Mouse (Mus musculus): ENCODE measurements around the gene Csn3. TPM values are rescaled to one million over a fixed set of nuclear protein-coding genes. Genes with fewer than 3 reads are reported as not detected.

The Csn3 gene
- total RNA-seq (2012; rRNA removed) = 29.9 and 31.5 TPM in 2 replicates
- 13.3 and 16.4 TPM in 2 replicates for total RNA-seq (2014; rRNA removed)
- 7.2 and 8.1 TPM in 2 replicates for polyA plus RNA-seq (2012; ENCODE audit: insufficient read length, low read depth)

- H3K9me3 ChIP-seq (replicated peaks; ENCODE audit: low read length) = no peaks in the 10 kb centered on the region
- H3K4me2 ChIP-seq (ENCODE audit: insufficient read depth, low read depth, poor library complexity, severe bottlenecking) = peak within 1 kb of the TSS; percentile 21; the same call in 1 of the 2 replicates
- in situ Hi-C loops (cut with MboI; ENCODE audit: low pct_ligation_motif_present, low pct_unique_long_range_greater_than_20kb, low sequenced_read_pairs) = no loop called here
- peak within 1 kb of the TSS; percentile 28 to 59 (median 51) for H3K4me3 ChIP-seq (replicated peaks in 1 of 3; ENCODE audit: low read depth in 2 of 3, low read length in 2 of 3, poor library complexity in 1 of 3)
- TF ChIP-seq TBP (conservative IDR thresholded peaks at IDR 0.05; ENCODE audit: low read depth, low read length) (peak; percentile 77), SMC3 (IDR thresholded peaks at IDR 0.05; ENCODE audit: low read depth, low read length) (no peak), CTCF (conservative IDR thresholded peaks at IDR 0.05 in 1 of 2, IDR thresholded peaks at IDR 0.05 in 1 of 2; ENCODE audit: low read depth in 2 of 2, low read length in 2 of 2) (no peak), ELF1 (IDR thresholded peaks at IDR 0.05; ENCODE audit: low read depth, low read length) (0 out of 2 replicates have a peak, but pooled peaks have one; percentile 42), ZC3H11A (IDR thresholded peaks at IDR 0.05; ENCODE audit: low read depth, low read length) (no peak), BHLHE40 (IDR thresholded peaks at IDR 0.05; ENCODE audit: low read depth, low read length) (peak; percentile 93), SIN3A (IDR thresholded peaks at IDR 0.05; ENCODE audit: low read length) (peak; percentile 45; the same call in 1 of the 2 replicates), ZKSCAN1 (IDR thresholded peaks at IDR 0.05; ENCODE audit: borderline replicate concordance, low read depth, low read length) (no peak), ETS1 (conservative IDR thresholded peaks at IDR 0.05; ENCODE audit: low read depth, low read length) (peak; percentile 97), ZMIZ1 (IDR thresholded peaks at IDR 0.05; ENCODE audit: low read depth, low read length) (no peak), MEF2A (IDR thresholded peaks at IDR 0.05; ENCODE audit: borderline replicate concordance, low read depth, low read length) (peak; percentile 85), UBTF (IDR thresholded peaks at IDR 0.05; ENCODE audit: low read depth, low read length) (no peak), MYC (IDR thresholded peaks at IDR 0.05; ENCODE audit: low read depth, low read length) (no peak), KAT2A (IDR thresholded peaks at IDR 0.05; ENCODE audit: insufficient replicate concordance, low read length) (no peak), JUND (conservative IDR thresholded peaks at IDR 0.05; ENCODE audit: low read depth, low read length) (peak; percentile 79; the same call in 1 of the 2 replicates), PAX5 (IDR thresholded peaks at IDR 0.05; ENCODE audit: low read length) (no peak), RCOR1 (conservative IDR thresholded peaks at IDR 0.05; ENCODE audit: low read depth, low read length) (no peak), MAX (IDR thresholded peaks at IDR 0.05; ENCODE audit: low read length) (no peak), MXI1 (IDR thresholded peaks at IDR 0.05; ENCODE audit: low read depth, low read length) (no peak), HCFC1 (IDR thresholded peaks at IDR 0.05; ENCODE audit: low read depth, low read length) (0 out of 2 replicates have a peak, but pooled peaks have one; percentile 34), USF2 (conservative IDR thresholded peaks at IDR 0.05; ENCODE audit: low read depth, low read length) (no peak), IRF4 (IDR thresholded peaks at IDR 0.05; ENCODE audit: low read depth, low read length) (peak; percentile 90), POLR2AphosphoS2 (IDR thresholded peaks at IDR 0.05; ENCODE audit: low read depth, low read length) (no peak), POLR2A (IDR thresholded peaks at IDR 0.05; ENCODE audit: low read depth, low read length) (peak; percentile 24; the same call in 1 of the 2 replicates), NRF1 (IDR thresholded peaks at IDR 0.05; ENCODE audit: low read depth, low read length) (no peak), NELFE (IDR thresholded peaks at IDR 0.05; ENCODE audit: low read depth, low read length) (no peak), ZNF384 (IDR thresholded peaks at IDR 0.05; ENCODE audit: low read depth, low read length) (no peak), TCF12 (IDR thresholded peaks at IDR 0.05; ENCODE audit: low read depth, low read length) (peak; percentile 91), E2F4 (IDR thresholded peaks at IDR 0.05; ENCODE audit: insufficient replicate concordance, low read depth, low read length) (no peak), USF1 (IDR thresholded peaks at IDR 0.05; ENCODE audit: low read depth, low read length) (no peak), CHD2 (IDR thresholded peaks at IDR 0.05; ENCODE audit: low read length) (no peak), MAZ (IDR thresholded peaks at IDR 0.05; ENCODE audit: low read depth, low read length) (no peak), MAFK (IDR thresholded peaks at IDR 0.05; ENCODE audit: insufficient replicate concordance, low read length) (peak; percentile 83), RAD21 (IDR thresholded peaks at IDR 0.05; ENCODE audit: low read depth, low read length) (no peak), CHD1 (IDR thresholded peaks at IDR 0.05; ENCODE audit: low read depth, low read length) (peak; percentile 70; the same call in 1 of the 2 replicates), EP300 (IDR thresholded peaks at IDR 0.05; ENCODE audit: low read length) (peak; percentile 82), GABPA (IDR thresholded peaks at IDR 0.05; ENCODE audit: insufficient replicate concordance, low read depth, low read length) (no peak), JUN (IDR thresholded peaks at IDR 0.05; ENCODE audit: insufficient read depth, low read depth, low read length) (peak; percentile 82)
- 0 out of 2 replicates have a peak, but pooled peaks cover 3% of the 10 kb centered on the region for H3K79me2 ChIP-seq (replicated peaks; ENCODE audit: control insufficient read depth, extremely low read depth, insufficient read depth, poor library complexity, severe bottlenecking)
- H3K4me1 ChIP-seq (ENCODE audit: control insufficient read depth in 1 of 2, insufficient read depth in 2 of 2) = peaks cover 3 to 27% of the 10 kb centered on the region in 2 experiments; a peak in 3 of 4 replicates
- no peaks in the 10 kb centered on the region for H3K27me3 ChIP-seq (replicated peaks)
- peak within 1 kb of the TSS; percentile 63; the same call in 1 of the 2 replicates for H3K9ac ChIP-seq (ENCODE audit: insufficient read depth, low read depth)
- dilution Hi-C loops (cut with MboI; ENCODE audit: extremely low pct_ligation_motif_present, extremely low pct_unique_long_range_greater_than_20kb, low sequenced_read_pairs) = no loop called here
- peak; percentile 66 for DNase-seq (ENCODE audit: extremely low read depth)
- H3K27ac ChIP-seq (ENCODE audit: insufficient read depth, low read depth) = no peak within 1 kb of the TSS
- H3K36me3 ChIP-seq (replicated peaks in 1 of 2; ENCODE audit: control insufficient read depth in 1 of 2, insufficient read depth in 1 of 2, low read length in 1 of 2) = peaks cover 6% of the 10 kb centered on the region in 2 experiments
Observed at GRCm38 (mm10) chr5:87925372-87925771, at the start of gene Csn3. TSS of gene Csn3 (plus strand) at chr5:87925579.

All from CH12.LX (cell line).